Mouse (Mus musculus) CH12.LX (cell line): Measurements from ENCODE around the gene Cd2bp2. TPM values are rescaled to one million over a fixed set of nuclear protein-coding genes. Genes with fewer than 3 reads are reported as not detected.

Experiments
- DNase-seq: peaks from one replicate; pipeline ENCODE4 v3.0.0-alpha.2; 2013; ENCODE audit errors: extremely low read depth
- H3K27ac ChIP-seq: 2 replicates; pipeline ENCODE4 v1.5.1; 2012; ENCODE audit warnings: low read depth, mild to moderate bottlenecking, control low read depth, moderate library complexity; ENCODE audit not compliant: insufficient read depth
- H3K27me3 ChIP-seq: replicated peaks from 2 replicates; pipeline ENCODE3; 2012; ENCODE audit warnings: inconsistent platforms
- H3K36me3 ChIP-seq, 2 experiments: replicated peaks in 1 of 2; 2 replicates each; pipeline versions ENCODE3 to v1.6.1; 2012; ENCODE audit warnings: inconsistent platforms in 1 of 2, low read length in 1 of 2, mild to moderate bottlenecking in 1 of 2, mixed read lengths in 1 of 2, moderate library complexity in 1 of 2; ENCODE audit not compliant: control insufficient read depth in 1 of 2, insufficient read depth in 1 of 2
- H3K4me1 ChIP-seq, 2 experiments: 2 replicates each; pipeline ENCODE4 v1.6.1; 2012; ENCODE audit warnings: inconsistent platforms in 1 of 2, moderate library complexity in 1 of 2; ENCODE audit not compliant: insufficient read depth in 2 of 2, control insufficient read depth in 1 of 2
- H3K4me2 ChIP-seq: 2 replicates; pipeline ENCODE4 v1.6.1; 2012; ENCODE audit warnings: low read depth, mild to moderate bottlenecking, control low read depth; ENCODE audit not compliant: poor library complexity, insufficient read depth, severe bottlenecking
- H3K4me3 ChIP-seq, 3 experiments: fragments of 150-350 bp in 1 of 3; sonication (generic) in 1 of 3; replicated peaks in 1 of 3; 2 replicates each; pipeline versions ENCODE3 to v1.5.1; 2011 to 2012; ENCODE audit warnings: low read depth in 2 of 3, low read length in 2 of 3, mild to moderate bottlenecking in 2 of 3, moderate library complexity in 2 of 3, control low read depth in 1 of 3, improper control_type of control experiment in 1 of 3, inconsistent platforms in 1 of 3, mixed read lengths in 1 of 3; ENCODE audit not compliant: poor library complexity in 1 of 3
- H3K79me2 ChIP-seq: replicated peaks from 2 replicates; pipeline ENCODE4 v1.6.1; 2012; ENCODE audit warnings: mild to moderate bottlenecking, moderate library complexity; ENCODE audit not compliant: control insufficient read depth, poor library complexity, insufficient read depth, severe bottlenecking; ENCODE audit errors: extremely low read depth
- H3K9ac ChIP-seq: 2 replicates; pipeline ENCODE4 v1.6.1; 2012; ENCODE audit warnings: low read depth, mild to moderate bottlenecking, control low read depth, moderate library complexity; ENCODE audit not compliant: insufficient read depth
- H3K9me3 ChIP-seq: replicated peaks from 2 replicates; pipeline ENCODE3; 2012; ENCODE audit warnings: low read length, inconsistent platforms, mixed read lengths
- BHLHE40 ChIP-seq: IDR thresholded peaks from 2 replicates; pipeline ENCODE4 v1.6.1; 2011; ENCODE audit warnings: mild to moderate bottlenecking, low read depth, low read length, improper control_type of control experiment
- CHD2 ChIP-seq: IDR thresholded peaks from 2 replicates; pipeline ENCODE4 v1.6.1; 2011; ENCODE audit warnings: low read length, improper control_type of control experiment
- CTCF ChIP-seq, 2 experiments: IDR thresholded peaks in 1 of 2; conservative IDR thresholded peaks in 1 of 2; 2 replicates each; pipeline ENCODE4 v1.5.1; 2011 to 2012; ENCODE audit warnings: low read depth in 2 of 2, low read length in 2 of 2, improper control_type of control experiment in 1 of 2, inconsistent platforms in 1 of 2, mild to moderate bottlenecking in 1 of 2, moderate library complexity in 1 of 2
- EP300 ChIP-seq: IDR thresholded peaks from 2 replicates; pipeline ENCODE4 v1.6.1; 2011; ENCODE audit warnings: low read length, improper control_type of control experiment
- ETS1 ChIP-seq: conservative IDR thresholded peaks from 2 replicates; pipeline ENCODE4 v1.6.1; 2012; ENCODE audit warnings: low read depth, mild to moderate bottlenecking, inconsistent platforms, low read length, improper control_type of control experiment, moderate library complexity
- GABPA ChIP-seq: IDR thresholded peaks from 2 replicates; pipeline ENCODE4 v1.6.1; 2012; ENCODE audit warnings: low read depth, low read length, improper control_type of control experiment, inconsistent platforms; ENCODE audit not compliant: insufficient replicate concordance
- HCFC1 ChIP-seq: IDR thresholded peaks from 2 replicates; pipeline ENCODE4 v1.6.1; 2012; ENCODE audit warnings: low read depth, mild to moderate bottlenecking, inconsistent platforms, low read length, improper control_type of control experiment
- JUN ChIP-seq: IDR thresholded peaks from 2 replicates; pipeline ENCODE4 v1.6.1; 2011; ENCODE audit warnings: low read depth, mild to moderate bottlenecking, low read length, improper control_type of control experiment, moderate library complexity; ENCODE audit not compliant: insufficient read depth
- JUND ChIP-seq: conservative IDR thresholded peaks from 2 replicates; pipeline ENCODE4 v1.6.1; 2011; ENCODE audit warnings: low read depth, low read length, improper control_type of control experiment
- KAT2A ChIP-seq: IDR thresholded peaks from 2 replicates; pipeline ENCODE4 v1.6.1; 2012; ENCODE audit warnings: low read length, improper control_type of control experiment, inconsistent platforms; ENCODE audit not compliant: insufficient replicate concordance
- MAZ ChIP-seq: IDR thresholded peaks from 2 replicates; pipeline ENCODE4 v1.6.1; 2012; ENCODE audit warnings: low read depth, mild to moderate bottlenecking, inconsistent platforms, low read length, improper control_type of control experiment, moderate library complexity
- MEF2A ChIP-seq: IDR thresholded peaks from 2 replicates; pipeline ENCODE4 v1.6.1; 2014; ENCODE audit warnings: low read depth, mild to moderate bottlenecking, inconsistent platforms, low read length, improper control_type of control experiment, borderline replicate concordance
- MYC ChIP-seq: IDR thresholded peaks from 2 replicates; pipeline ENCODE4 v1.6.1; 2011; ENCODE audit warnings: low read depth, mild to moderate bottlenecking, improper control_type of control experiment, low read length
- NELFE ChIP-seq: IDR thresholded peaks from 2 replicates; pipeline ENCODE4 v1.6.1; 2011; ENCODE audit warnings: low read depth, low read length, improper control_type of control experiment
- NRF1 ChIP-seq: IDR thresholded peaks from 2 replicates; pipeline ENCODE4 v1.6.1; 2014; ENCODE audit warnings: low read depth, mild to moderate bottlenecking, inconsistent platforms, low read length, improper control_type of control experiment, moderate library complexity
- PAX5 ChIP-seq: IDR thresholded peaks from 2 replicates; pipeline ENCODE4 v1.6.1; 2012; ENCODE audit warnings: low read length, inconsistent platforms, mixed read lengths
- POLR2A ChIP-seq: IDR thresholded peaks from 2 replicates; pipeline ENCODE4 v1.6.1; 2011; ENCODE audit warnings: low read depth, mild to moderate bottlenecking, improper control_type of control experiment, low read length
- POLR2AphosphoS2 ChIP-seq: IDR thresholded peaks from 2 replicates; pipeline ENCODE4 v1.6.1; 2011; ENCODE audit warnings: low read depth, low read length, improper control_type of control experiment
- RCOR1 ChIP-seq: conservative IDR thresholded peaks from 2 replicates; pipeline ENCODE4 v1.6.1; 2012; ENCODE audit warnings: low read depth, mild to moderate bottlenecking, inconsistent platforms, low read length, improper control_type of control experiment
- SMC3 ChIP-seq: IDR thresholded peaks from 2 replicates; pipeline ENCODE4 v1.6.1; 2011; ENCODE audit warnings: low read depth, low read length, improper control_type of control experiment
- TBP ChIP-seq: conservative IDR thresholded peaks from 2 replicates; pipeline ENCODE4 v1.6.1; 2011; ENCODE audit warnings: low read depth, low read length, improper control_type of control experiment
- TCF12 ChIP-seq: IDR thresholded peaks from 2 replicates; pipeline ENCODE4 v1.6.1; 2014; ENCODE audit warnings: low read depth, mild to moderate bottlenecking, inconsistent platforms, low read length, improper control_type of control experiment
- UBTF ChIP-seq: IDR thresholded peaks from 2 replicates; pipeline ENCODE4 v1.6.1; 2012; ENCODE audit warnings: low read depth, mild to moderate bottlenecking, inconsistent platforms, low read length, improper control_type of control experiment, moderate library complexity
- USF1 ChIP-seq: IDR thresholded peaks from 2 replicates; pipeline ENCODE4 v1.6.1; 2014; ENCODE audit warnings: low read depth, mild to moderate bottlenecking, inconsistent platforms, low read length, improper control_type of control experiment
- USF2 ChIP-seq: conservative IDR thresholded peaks from 2 replicates; pipeline ENCODE4 v1.6.1; 2011; ENCODE audit warnings: low read depth, low read length, improper control_type of control experiment
- ZC3H11A ChIP-seq: IDR thresholded peaks from 2 replicates; pipeline ENCODE4 v1.6.1; 2012; ENCODE audit warnings: low read depth, mild to moderate bottlenecking, inconsistent platforms, low read length, improper control_type of control experiment
- ZKSCAN1 ChIP-seq: IDR thresholded peaks from 2 replicates; pipeline ENCODE4 v1.6.1; 2012; ENCODE audit warnings: low read depth, inconsistent platforms, low read length, improper control_type of control experiment, borderline replicate concordance
- ZMIZ1 ChIP-seq: IDR thresholded peaks from 2 replicates; pipeline ENCODE4 v1.6.1; 2012; ENCODE audit warnings: low read depth, mild to moderate bottlenecking, inconsistent platforms, low read length, improper control_type of control experiment
- ZNF384 ChIP-seq: IDR thresholded peaks from 2 replicates; pipeline ENCODE4 v1.6.1; 2012; ENCODE audit warnings: low read depth, low read length, improper control_type of control experiment, inconsistent platforms
- dilution Hi-C: fragments of 300-500 bp; cut with MboI; formaldehyde crosslinking; loops from 2 replicates; pipeline ENCODE4 v1.14.3; 2020; ENCODE audit warnings: low sequenced_read_pairs; ENCODE audit not compliant: extremely low pct_unique_long_range_greater_than_20kb, extremely low pct_ligation_motif_present
- in situ Hi-C: fragments of 300-500 bp; cut with MboI; formaldehyde crosslinking; loops from 3 replicates; pipeline ENCODE4 v1.14.3; 2019; ENCODE audit warnings: low sequenced_read_pairs, low pct_ligation_motif_present, low pct_unique_long_range_greater_than_20kb, mixed read lengths
- polyA plus RNA-seq: library from polyadenylated mRNA; unstranded; fragments of >175 nt; gene quantifications from 2 replicates; pipeline ENCODE4 v1.2.1, GENCODE M21; 2012; ENCODE audit warnings: low read depth; ENCODE audit not compliant: insufficient read length
- total RNA-seq, 2 experiments: library from RNA; depleted of rRNA; stranded (reverse); fragments of 300-350 nt in 1 of 2; fragments of >200 nt in 1 of 2; gene quantifications; 2 replicates each; pipeline ENCODE4 v1.2.3; 2012 to 2014

Gene Cd2bp2
- total and polyA plus RNA-seq, 3 experiments: 57.4 to 66.8 (median 62.4) TPM

DNA sequence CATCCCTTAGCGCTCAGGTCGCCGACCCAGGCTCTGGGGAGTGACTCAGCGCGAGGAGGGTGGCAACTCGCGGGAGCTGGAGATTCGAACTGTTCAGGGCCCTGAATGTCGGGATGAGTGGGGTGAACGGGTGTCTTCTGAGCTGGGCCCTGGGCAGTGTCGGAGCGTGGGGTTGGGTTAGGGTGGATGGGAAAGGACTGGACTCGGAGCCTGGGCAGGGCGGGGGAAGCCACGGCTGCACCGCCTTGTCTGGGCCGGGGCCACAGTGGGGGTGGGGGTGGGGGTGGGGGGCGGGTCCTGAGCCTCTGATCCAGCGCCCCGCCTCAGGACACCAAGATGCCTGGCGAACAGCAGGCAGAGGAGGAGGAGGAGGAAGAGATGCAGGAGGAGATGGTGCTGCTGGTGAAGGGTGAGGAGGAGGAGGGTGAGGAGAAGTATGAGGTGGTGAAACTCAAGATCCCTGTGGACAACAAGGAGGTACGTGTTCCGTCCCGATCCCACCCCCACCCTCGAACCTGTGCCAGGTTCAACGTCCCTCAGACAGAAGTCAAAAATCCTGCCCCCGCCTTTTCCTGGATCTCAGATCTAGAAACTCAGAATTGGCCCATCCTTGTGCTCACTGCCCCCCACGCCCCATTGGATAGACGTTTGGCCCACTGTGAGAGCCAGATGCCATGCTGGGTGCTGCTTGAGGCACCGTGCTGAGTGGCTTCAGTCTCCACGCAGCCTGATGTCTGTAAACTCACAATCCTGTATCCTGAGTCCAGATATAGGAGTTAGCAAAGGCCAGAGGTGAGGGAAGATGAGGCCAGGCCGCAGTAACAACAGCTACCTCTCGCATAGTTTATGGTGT is 49.0 kb upstream of the Cd2bp2 start:
- no peak for DNase-seq

DNA sequence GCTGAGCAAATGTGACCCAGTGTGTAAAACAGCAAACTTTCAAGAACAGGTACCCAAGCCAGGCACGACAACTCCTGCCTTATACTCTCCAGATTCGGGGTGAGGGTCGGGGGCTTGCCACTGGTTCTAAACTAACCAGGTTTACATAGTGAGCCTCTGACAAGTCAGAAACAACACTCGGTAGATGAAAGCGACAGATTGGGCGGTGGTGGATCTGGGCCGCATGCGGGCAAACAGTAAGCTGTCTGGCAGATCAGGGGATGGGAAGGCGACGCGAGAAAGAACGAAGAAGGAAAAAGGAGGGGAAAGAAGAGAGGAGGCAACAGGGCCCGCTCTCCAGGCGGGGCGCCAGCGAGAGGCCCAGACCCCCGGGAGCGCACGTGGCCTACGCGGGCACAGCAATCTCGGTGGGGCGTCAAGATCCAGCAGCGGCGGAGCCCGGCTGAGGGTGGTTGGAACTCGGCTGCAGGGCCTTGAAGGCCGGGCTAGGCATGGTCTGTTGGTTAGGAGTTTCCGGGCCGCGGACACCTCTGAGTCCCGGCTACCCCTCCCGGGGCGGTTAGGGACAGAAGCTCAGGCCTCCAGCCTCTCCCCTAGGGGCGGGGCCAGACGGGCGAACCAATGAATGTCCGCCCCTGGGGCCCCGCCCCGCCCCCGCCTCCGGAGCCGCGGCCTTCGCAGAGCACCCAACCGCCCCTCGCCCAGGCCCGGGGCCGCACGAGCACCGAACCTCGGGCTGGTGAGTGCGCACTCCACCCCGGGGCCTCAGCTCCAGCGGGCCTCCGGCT is 48.2 kb upstream of the Cd2bp2 start, which contains the start of gene Zfp771:
Zfp771 (plus strand) TSS at position 405 of the 788 bp plus-strand sequence.
- peaks cover 4% of the 10 kb centered on the region for H3K79me2 ChIP-seq
- TF ChIP-seq EP300 (no peak; the same call in 1 of the 2 replicates), USF2 (no peak), ETS1 (no peak), NELFE (peak; percentile 94), USF1 (no peak), BHLHE40 (peak; percentile 16), RCOR1 (no peak), HCFC1 (peak; percentile 59), SMC3 (no peak), GABPA (no peak), TCF12 (peak; percentile 81), ZKSCAN1 (no peak), MYC (peak; percentile 56), MEF2A (no peak), CHD2 (no peak), TBP (peak; percentile 79), CTCF (conservative IDR thresholded peaks at IDR 0.05 in 1 of 2, IDR thresholded peaks at IDR 0.05 in 1 of 2; ENCODE audit: low read depth in 2 of 2, low read length in 2 of 2) (peak in 1 of 2 experiments; percentile 11; a peak in 1 of 4 replicates), ZNF384 (0 out of 2 replicates have a peak, but pooled peaks have one; percentile 2), UBTF (peak; percentile 99), ZC3H11A (no peak), JUND (no peak), ZMIZ1 (peak; percentile 82), PAX5 (no peak), POLR2AphosphoS2 (peak; percentile 62; the same call in 1 of the 2 replicates), JUN (no peak)

More for the DNA sequence above, 49.0 kb upstream of the Cd2bp2 start:
- Histone ChIP-seq H3K4me1 (peaks cover 14 to 40% of the 10 kb centered on the region in 2 experiments), H3K79me2 (peaks cover 4% of the 10 kb centered on the region), H3K9ac (peak overlapping the region; percentile 99), H3K4me3 (peak overlapping the region; percentile 76 to 90 (median 82)), H3K27me3 (no peaks in the 10 kb centered on the region), H3K27ac (peak overlapping the region; percentile 68), H3K9me3 (peaks cover 3% of the 10 kb centered on the region), H3K36me3 (peaks cover 23 to 41% of the 10 kb centered on the region in 2 experiments), H3K4me2 (peak overlapping the region; percentile 53)
- dilution Hi-C loops: no loop called here
- in situ Hi-C loops: no loop called here
- TF ChIP-seq KAT2A: no peak
- TF ChIP-seq POLR2A: no peak
- no peak for TF ChIP-seq GABPA
- TF ChIP-seq MAZ: no peak
- no peak for TF ChIP-seq CHD2
- no peak for TF ChIP-seq HCFC1
- no peak for TF ChIP-seq SMC3
- no peak for TF ChIP-seq UBTF
- TF ChIP-seq NRF1: no peak
- no peak for TF ChIP-seq RCOR1

More for the DNA sequence above, 48.2 kb upstream of the Cd2bp2 start, which contains the start of gene Zfp771:
- H3K27me3 ChIP-seq: no peaks in the 10 kb centered on the region
- H3K4me2 ChIP-seq: peak within 1 kb of the TSS; percentile 64
- peak within 1 kb of the TSS; percentile 99 for H3K9ac ChIP-seq
- peaks cover 14 to 42% of the 10 kb centered on the region in 2 experiments for H3K4me1 ChIP-seq
- dilution Hi-C loops: no loop called here
- peaks cover 3% of the 10 kb centered on the region for H3K9me3 ChIP-seq
- H3K27ac ChIP-seq: peak within 1 kb of the TSS; percentile 88
- H3K4me3 ChIP-seq: peak within 1 kb of the TSS; percentile 76 to 90 (median 82)
- peaks cover 16 to 33% of the 10 kb centered on the region in 2 experiments for H3K36me3 ChIP-seq
- in situ Hi-C loops: no loop called here
- DNase-seq: peak; percentile 96
